Mouse (Mus musculus): ENCODE measurements around the gene Lrrc20.
"Not testable (repeated sequence)": the region's sequence is repeated elsewhere in the genome, so short reads cannot be mapped to it uniquely, and the experiment has no call there.

The Lrrc20 gene

GRCm38 (mm10) chr10:61475594-61476439 lies at the start of gene Lrrc20:
Gene Lrrc20 (plus strand): TSS chr10:61475801.
- in situ Hi-C loops (cut with MboI; ENCODE audit: low pct_unique_long_range_greater_than_20kb in 1 of 2, low sequenced_read_pairs in 2 of 2, unreplicated experiment in 1 of 2): loop anchor here in 1 of 2 experiments (10.0 kb wide), 1 partner anchor 129 kb away; no protein-coding TSS in a partner anchor

GRCm38 (mm10) chr10:61426251-61426757 lies 49.3 kb upstream of the Lrrc20 start:
- in situ Hi-C loops (cut with MboI; ENCODE audit: low pct_unique_long_range_greater_than_20kb in 1 of 2, low sequenced_read_pairs in 2 of 2, unreplicated experiment in 1 of 2): no loop called here

- in situ Hi-C loops (cut with MboI; ENCODE audit: low pct_unique_long_range_greater_than_20kb in 1 of 2, low sequenced_read_pairs in 2 of 2, unreplicated experiment in 1 of 2): no loop called here
These were observed 47.6 kb upstream of the Lrrc20 start for GRCm38 (mm10) chr10:61427951-61428350.

GRCm38 (mm10) chr10:61428416-61428815 lies 47.2 kb upstream of the Lrrc20 start:
- in situ Hi-C loops (cut with MboI; ENCODE audit: low pct_unique_long_range_greater_than_20kb in 1 of 2, low sequenced_read_pairs in 2 of 2, unreplicated experiment in 1 of 2): no loop called here

- in situ Hi-C loops (cut with MboI; ENCODE audit: low pct_unique_long_range_greater_than_20kb in 1 of 2, low sequenced_read_pairs in 2 of 2, unreplicated experiment in 1 of 2): no loop called here
These were observed 46.6 kb upstream of the Lrrc20 start for GRCm38 (mm10) chr10:61429043-61429442.

- in situ Hi-C loops (cut with MboI; ENCODE audit: low pct_unique_long_range_greater_than_20kb in 1 of 2, low sequenced_read_pairs in 2 of 2, unreplicated experiment in 1 of 2): no loop called here
These were observed 44.2 kb upstream of the Lrrc20 start for GRCm38 (mm10) chr10:61431375-61431774.

- in situ Hi-C loops (cut with MboI; ENCODE audit: low pct_unique_long_range_greater_than_20kb in 1 of 2, low sequenced_read_pairs in 2 of 2, unreplicated experiment in 1 of 2): no loop called here
These were observed 35.3 kb upstream of the Lrrc20 start for GRCm38 (mm10) chr10:61440202-61440800.

GRCm38 (mm10) chr10:61443456-61443855 lies 32.1 kb upstream of the Lrrc20 start:
- in situ Hi-C loops (cut with MboI; ENCODE audit: low pct_unique_long_range_greater_than_20kb in 1 of 2, low sequenced_read_pairs in 2 of 2, unreplicated experiment in 1 of 2): no loop called here

GRCm38 (mm10) chr10:61443876-61444275 lies 31.7 kb upstream of the Lrrc20 start:
- in situ Hi-C loops (cut with MboI; ENCODE audit: low pct_unique_long_range_greater_than_20kb in 1 of 2, low sequenced_read_pairs in 2 of 2, unreplicated experiment in 1 of 2): no loop called here

GRCm38 (mm10) chr10:61445016-61445415 lies 30.6 kb upstream of the Lrrc20 start:
- in situ Hi-C loops (cut with MboI; ENCODE audit: low pct_unique_long_range_greater_than_20kb in 1 of 2, low sequenced_read_pairs in 2 of 2, unreplicated experiment in 1 of 2): no loop called here

GRCm38 (mm10) chr10:61447581-61448353 lies 27.8 kb upstream of the Lrrc20 start:
- in situ Hi-C loops (cut with MboI; ENCODE audit: low pct_unique_long_range_greater_than_20kb in 1 of 2, low sequenced_read_pairs in 2 of 2, unreplicated experiment in 1 of 2): no loop called here

- in situ Hi-C loops (cut with MboI; ENCODE audit: low pct_unique_long_range_greater_than_20kb in 1 of 2, low sequenced_read_pairs in 2 of 2, unreplicated experiment in 1 of 2): no loop called here
These were observed 26.8 kb upstream of the Lrrc20 start for GRCm38 (mm10) chr10:61448834-61449233.

- in situ Hi-C loops (cut with MboI; ENCODE audit: low pct_unique_long_range_greater_than_20kb in 1 of 2, low sequenced_read_pairs in 2 of 2, unreplicated experiment in 1 of 2): no loop called here
These were observed 24.1 kb upstream of the Lrrc20 start for GRCm38 (mm10) chr10:61451463-61451930.

- in situ Hi-C loops (cut with MboI; ENCODE audit: low pct_unique_long_range_greater_than_20kb in 1 of 2, low sequenced_read_pairs in 2 of 2, unreplicated experiment in 1 of 2): no loop called here
These were observed 23.5 kb upstream of the Lrrc20 start for GRCm38 (mm10) chr10:61451931-61452617.

- in situ Hi-C loops (cut with MboI; ENCODE audit: low pct_unique_long_range_greater_than_20kb in 1 of 2, low sequenced_read_pairs in 2 of 2, unreplicated experiment in 1 of 2): no loop called here
These were observed 23.0 kb upstream of the Lrrc20 start, which contains the start of gene Eif4ebp2 for GRCm38 (mm10) chr10:61452645-61453044. Gene Eif4ebp2 (minus strand): TSS chr10:61452661.

GRCm38 (mm10) chr10:61453171-61453570 lies 22.4 kb upstream of the Lrrc20 start:
- in situ Hi-C loops (cut with MboI; ENCODE audit: low pct_unique_long_range_greater_than_20kb in 1 of 2, low sequenced_read_pairs in 2 of 2, unreplicated experiment in 1 of 2): not testable (repeated sequence)

- in situ Hi-C loops (cut with MboI; ENCODE audit: low pct_unique_long_range_greater_than_20kb in 1 of 2, low sequenced_read_pairs in 2 of 2, unreplicated experiment in 1 of 2): no loop called here
These were observed 18.4 kb upstream of the Lrrc20 start for GRCm38 (mm10) chr10:61457182-61457581.

GRCm38 (mm10) chr10:61465009-61465408 lies 10.6 kb upstream of the Lrrc20 start:
- in situ Hi-C loops (cut with MboI; ENCODE audit: low pct_unique_long_range_greater_than_20kb in 1 of 2, low sequenced_read_pairs in 2 of 2, unreplicated experiment in 1 of 2): no loop called here

All from mouse embryonic stem cell (cell line).